Mouse (Mus musculus): ENCODE measurements around the gene Ephb2. TPM values are rescaled to one million over a fixed set of nuclear protein-coding genes. Genes with fewer than 3 reads are reported as not detected.
A peak's percentile ranks its signal among the peaks of the same experiment; 100 is the strongest.

Ephb2 gene
- polyA plus RNA-seq, 1 experiment from 2014 or later, result 4.6 TPM

GRCm38 (mm10) chr4:136867690-136868345 is 32.0 kb upstream of the Ephb2 start:
- Histone ChIP-seq H3K4me3 (replicated peaks; ENCODE audit: low read depth, low read length) (no peak overlapping the region), H3K9ac (ENCODE audit: low read depth, low read length) (no peak overlapping the region), H3K4me2 (ENCODE audit: low read length) (no peak overlapping the region), H3K36me3 (ENCODE audit: insufficient read depth, low read length) (no peaks in the 10 kb centered on the region), H3K27ac (no peak overlapping the region), H3K9me3 (replicated peaks; ENCODE audit: low read length) (no peaks in the 10 kb centered on the region), H3K27me3 (ENCODE audit: insufficient read depth, low read length) (no peaks in the 10 kb centered on the region), H3K4me1 (replicated peaks; ENCODE audit: insufficient read depth, low read length) (no peaks in the 10 kb centered on the region)
- DNase-seq (ENCODE audit: low spot score) (peak; percentile 10), ATAC-seq (replicated peaks; ENCODE audit: low FRiP score, low read depth) (no peak)
- TF ChIP-seq CTCF (IDR thresholded peaks at IDR 0.05; ENCODE audit: low read depth), result no peak
- 12% methylated on average over 11 of the region's 12 CpGs for WGBS

- Histone ChIP-seq H3K36me3 (ENCODE audit: insufficient read depth, low read length) (no peaks in the 10 kb centered on the region), H3K4me1 (replicated peaks; ENCODE audit: insufficient read depth, low read length) (0 out of 2 replicates have a peak, but pooled peaks cover 4% of the 10 kb centered on the region)
These were observed 29.7 kb upstream of the Ephb2 start for GRCm38 (mm10) chr4:136865531-136865930.

GRCm38 (mm10) chr4:136864751-136865470 is 29.1 kb upstream of the Ephb2 start:
- Histone ChIP-seq H3K36me3 (ENCODE audit: insufficient read depth, low read length) (no peaks in the 10 kb centered on the region), H3K9ac (ENCODE audit: low read depth, low read length) (no peak overlapping the region), H3K27ac (no peak overlapping the region), H3K27me3 (ENCODE audit: insufficient read depth, low read length) (0 out of 2 replicates have a peak, but pooled peaks cover 4% of the 10 kb centered on the region), H3K9me3 (replicated peaks; ENCODE audit: low read length) (no peaks in the 10 kb centered on the region), H3K4me2 (ENCODE audit: low read length) (no peak overlapping the region), H3K4me3 (replicated peaks; ENCODE audit: low read depth, low read length) (no peak overlapping the region), H3K4me1 (replicated peaks; ENCODE audit: insufficient read depth, low read length) (0 out of 2 replicates have a peak, but pooled peaks cover 4% of the 10 kb centered on the region)
- no peak for TF ChIP-seq CTCF (IDR thresholded peaks at IDR 0.05; ENCODE audit: low read depth)
- DNase-seq (ENCODE audit: low spot score) (no peak), ATAC-seq (replicated peaks; ENCODE audit: low FRiP score, low read depth) (no peak)
- 7% methylated on average over 15 of the region's 15 CpGs for WGBS

More at GRCm38 (mm10) chr4:136865531-136865930, 29.7 kb upstream of the Ephb2 start:
- Histone ChIP-seq H3K27me3 (ENCODE audit: insufficient read depth, low read length) (0 out of 2 replicates have a peak, but pooled peaks cover 4% of the 10 kb centered on the region), H3K4me2 (ENCODE audit: low read length) (no peak overlapping the region), H3K9me3 (replicated peaks; ENCODE audit: low read length) (no peaks in the 10 kb centered on the region), H3K9ac (ENCODE audit: low read depth, low read length) (no peak overlapping the region), H3K4me3 (replicated peaks; ENCODE audit: low read depth, low read length) (no peak overlapping the region), H3K27ac (no peak overlapping the region)
- DNase-seq (ENCODE audit: low spot score) (no peak), ATAC-seq (replicated peaks; ENCODE audit: low FRiP score, low read depth) (no peak)
- 58% methylated on average over 5 of the region's 5 CpGs for WGBS
- no peak for TF ChIP-seq CTCF (IDR thresholded peaks at IDR 0.05; ENCODE audit: low read depth)

- no peak overlapping the region for H3K4me2 ChIP-seq (ENCODE audit: low read length)
- H3K36me3 ChIP-seq (ENCODE audit: insufficient read depth, low read length), result no peaks in the 10 kb centered on the region
- H3K27ac ChIP-seq, result no peak overlapping the region
- H3K9me3 ChIP-seq (replicated peaks; ENCODE audit: low read length), result no peaks in the 10 kb centered on the region
- 0 out of 2 replicates have a peak, but pooled peaks cover 4% of the 10 kb centered on the region for H3K27me3 ChIP-seq (ENCODE audit: insufficient read depth, low read length)
- H3K9ac ChIP-seq (ENCODE audit: low read depth, low read length), result no peak overlapping the region
- H3K4me3 ChIP-seq (replicated peaks; ENCODE audit: low read depth, low read length), result no peak overlapping the region
- TF ChIP-seq CTCF (IDR thresholded peaks at IDR 0.05; ENCODE audit: low read depth), result no peak
- ATAC-seq (replicated peaks; ENCODE audit: low FRiP score, low read depth) (no peak), DNase-seq (ENCODE audit: low spot score) (no peak)
- WGBS, result 44% methylated on average over 9 of the region's 9 CpGs
- H3K4me1 ChIP-seq (replicated peaks; ENCODE audit: insufficient read depth, low read length), result 0 out of 2 replicates have a peak, but pooled peaks cover 4% of the 10 kb centered on the region
These were observed 27.7 kb upstream of the Ephb2 start for GRCm38 (mm10) chr4:136863517-136863916.

GRCm38 (mm10) chr4:136862411-136862810 is 26.6 kb upstream of the Ephb2 start:
- H3K9ac ChIP-seq (ENCODE audit: low read depth, low read length), result no peak overlapping the region
- 0 out of 2 replicates have a peak, but pooled peaks cover 4% of the 10 kb centered on the region for H3K4me1 ChIP-seq (replicated peaks; ENCODE audit: insufficient read depth, low read length)
- ATAC-seq (replicated peaks; ENCODE audit: low FRiP score, low read depth) (no peak), DNase-seq (ENCODE audit: low spot score) (no peak)
- 0 out of 2 replicates have a peak, but pooled peaks cover 4% of the 10 kb centered on the region for H3K27me3 ChIP-seq (ENCODE audit: insufficient read depth, low read length)
- TF ChIP-seq CTCF (IDR thresholded peaks at IDR 0.05; ENCODE audit: low read depth), result no peak
- no peak overlapping the region for H3K4me3 ChIP-seq (replicated peaks; ENCODE audit: low read depth, low read length)
- WGBS, result 71% methylated on average over 2 of the region's 2 CpGs
- no peaks in the 10 kb centered on the region for H3K36me3 ChIP-seq (ENCODE audit: insufficient read depth, low read length)
- H3K4me2 ChIP-seq (ENCODE audit: low read length), result no peak overlapping the region
- no peak overlapping the region for H3K27ac ChIP-seq
- H3K9me3 ChIP-seq (replicated peaks; ENCODE audit: low read length), result no peaks in the 10 kb centered on the region

GRCm38 (mm10) chr4:136861806-136862205 is 26.0 kb upstream of the Ephb2 start:
- Histone ChIP-seq H3K36me3 (ENCODE audit: insufficient read depth, low read length) (no peaks in the 10 kb centered on the region), H3K27ac (no peak overlapping the region), H3K9ac (ENCODE audit: low read depth, low read length) (no peak overlapping the region), H3K4me3 (replicated peaks; ENCODE audit: low read depth, low read length) (no peak overlapping the region), H3K9me3 (replicated peaks; ENCODE audit: low read length) (no peaks in the 10 kb centered on the region), H3K27me3 (ENCODE audit: insufficient read depth, low read length) (0 out of 2 replicates have a peak, but pooled peaks cover 4% of the 10 kb centered on the region), H3K4me1 (replicated peaks; ENCODE audit: insufficient read depth, low read length) (0 out of 2 replicates have a peak, but pooled peaks cover 4% of the 10 kb centered on the region), H3K4me2 (ENCODE audit: low read length) (no peak overlapping the region)
- WGBS, result 17% methylated on average over 17 of the region's 17 CpGs
- TF ChIP-seq CTCF (IDR thresholded peaks at IDR 0.05; ENCODE audit: low read depth), result no peak
- no peak for DNase-seq (ENCODE audit: low spot score)
- no peak for ATAC-seq (replicated peaks; ENCODE audit: low FRiP score, low read depth)

Measured in kidney, postnatal 0 days (tissue).